ENCODE assay signal across 9 mouse cellular contexts in genomic region chr5:111509014-111509561, GRCm38 (mm10).
A peak's percentile ranks its signal among the peaks of the same experiment; 100 is the strongest.
DNase-seq lines count a peak whose midpoint lies in the region; ATAC-seq lines count a peak whose summit lies in the region.
"Had no signal": no experiment of that assay in that cellular context is flagged by ENCODE, and none has a peak within 500 bp of the region (broad histone marks: within the 10 kb centered on the region; RNA-seq: fewer than 3 reads in every experiment).

No protein-coding gene starts in this region.

- H3K27ac ChIP-seq in forebrain, embryonic 14.5 days (ENCODE audit: low read depth, low read length) = peak overlapping the region; percentile 49
- H3K27ac ChIP-seq in liver, embryonic 15.5 days (replicated peaks) = peak overlapping the region; percentile 57

- peaks cover 37% of the 10 kb centered on the region for H3K4me1 ChIP-seq in forebrain, embryonic 14.5 days (ENCODE audit: control insufficient read depth, insufficient read depth, low read length)
- H3K4me1 ChIP-seq in liver, embryonic 15.5 days (replicated peaks) = peaks cover 60% of the 10 kb centered on the region

- H3K9ac ChIP-seq in forebrain, embryonic 14.5 days (ENCODE audit: low read length) = peak overlapping the region; percentile 37; the same call in 1 of the 2 replicates
- H3K9ac ChIP-seq in liver, embryonic 15.5 days = peak overlapping the region; percentile 43; the same call in 1 of the 2 replicates

- peak; percentile 98 for DNase-seq in heart, adult 11 months
- no peak for DNase-seq in heart, adult 8-10 months (ENCODE audit: low spot score)
- DNase-seq in forebrain, embryonic 14.5 days (ENCODE audit: low spot score) = peak; percentile 82
- peak; percentile 73 for DNase-seq in neural tube, embryonic 10.5 days (ENCODE audit: extremely low spot score, low spot score)
- no peak for DNase-seq in ovary, postnatal 14 days (ENCODE audit: low spot score)
- no peak for DNase-seq in right cerebral cortex, postnatal 14 days

- H3K9me3 ChIP-seq in forebrain, embryonic 14.5 days (replicated peaks; ENCODE audit: control insufficient read depth, low read length) = no peaks in the 10 kb centered on the region
- H3K9me3 ChIP-seq in liver, embryonic 15.5 days (replicated peaks) = no peaks in the 10 kb centered on the region

- WGBS in forebrain, embryonic 14.5 days = under 1% methylated on average over 21 of the region's 21 CpGs
- 2% methylated on average over 21 of the region's 21 CpGs for WGBS in liver, embryonic 15.5 days (ENCODE audit: insufficient replicate concordance)

- H3K4me2 ChIP-seq in forebrain, embryonic 14.5 days (ENCODE audit: low read length) = peak overlapping the region; percentile 40
- peak overlapping the region; percentile 74 for H3K4me2 ChIP-seq in liver, embryonic 15.5 days

- no peaks in the 10 kb centered on the region for H3K27me3 ChIP-seq in forebrain, embryonic 14.5 days (replicated peaks; ENCODE audit: control insufficient read depth, insufficient read depth, low read length)
- H3K27me3 ChIP-seq in liver, embryonic 15.5 days = peaks cover 13% of the 10 kb centered on the region

- H3K36me3 ChIP-seq in forebrain, embryonic 14.5 days (ENCODE audit: control insufficient read depth, insufficient read depth, low read length) = no peaks in the 10 kb centered on the region
- H3K36me3 ChIP-seq in liver, embryonic 15.5 days (replicated peaks) = no peaks in the 10 kb centered on the region
- H3K36me3 ChIP-seq: G1E had no signal

- ATAC-seq in forebrain, embryonic 14.5 days = peak; percentile 74
- peak; percentile 91 for ATAC-seq in inflammation-experienced regulatory T-cells, adult 6 months
- peak; percentile 68 for ATAC-seq in liver, embryonic 15.5 days (ENCODE audit: insufficient read depth)

- peak overlapping the region; percentile 9; the same call in 1 of the 2 replicates for H3K4me3 ChIP-seq in forebrain, embryonic 14.5 days (ENCODE audit: low read depth, low read length)
- H3K4me3 ChIP-seq in liver, embryonic 15.5 days (replicated peaks) = peak overlapping the region; percentile 48

Comparison
In these comparisons a context has a peak if more than half of its experiments do, and no peak if none do; other contexts are left out.
1. DNase-seq: peak in heart, adult 11 months (single experiment), forebrain, embryonic 14.5 days (single experiment) and neural tube, embryonic 10.5 days (single experiment); none in heart, adult 8-10 months (single experiment), ovary, postnatal 14 days (single experiment) and right cerebral cortex, postnatal 14 days (single experiment).
2. Peak in every context shown above with its lines, with median percentiles within 50 percentile points of each other: ATAC-seq.